Mouse (Mus musculus): Measurements from ENCODE around the gene Slc50a1. TPM values are rescaled to one million over a fixed set of nuclear protein-coding genes. Genes with fewer than 3 reads are reported as not detected.

Slc50a1 gene
- polyA plus RNA-seq, 1 experiment from 2014 or later = 37.5 TPM

DNA sequence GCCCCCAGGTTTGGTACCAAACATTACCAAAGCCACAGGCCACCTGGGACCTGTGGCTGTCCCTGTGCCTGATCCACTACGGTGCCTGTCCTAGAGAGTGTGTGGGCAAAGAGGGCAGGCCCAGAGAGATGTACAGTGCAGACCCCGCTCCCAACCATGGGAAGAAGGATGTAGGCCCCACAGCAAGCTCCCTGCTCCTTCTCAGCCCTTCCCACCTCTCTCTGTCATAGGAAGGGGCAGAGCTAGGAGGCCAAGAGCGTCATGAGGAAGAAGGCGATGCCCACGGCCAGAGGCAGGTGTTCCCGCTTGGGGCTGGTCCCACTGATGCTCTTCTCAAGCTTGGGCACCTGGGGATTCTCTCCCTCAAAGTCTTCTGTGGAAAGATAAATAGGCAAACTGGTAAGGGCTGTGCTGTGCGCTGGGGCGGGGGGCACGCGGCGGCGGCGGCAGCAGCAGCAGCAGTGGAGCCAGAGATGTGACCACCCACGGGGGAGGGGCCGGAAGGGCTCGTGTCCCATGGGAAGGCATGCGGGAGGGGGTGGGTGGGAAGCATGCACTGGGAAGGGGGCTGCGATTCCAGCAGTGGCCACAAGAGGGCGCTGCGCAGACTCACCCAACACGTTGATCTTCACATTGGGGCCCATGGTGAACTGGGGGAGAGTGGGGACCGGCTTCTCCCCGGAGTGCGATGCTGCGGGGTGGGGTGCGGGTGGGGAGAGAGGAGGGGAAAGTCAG lies 45.0 kb upstream of the Slc50a1 start:
- peak; percentile 93 for DNase-seq (ENCODE audit: low spot score)
- Histone ChIP-seq H3K27ac (ENCODE audit: low read depth, low read length) (no peak overlapping the region), H3K4me3 (ENCODE audit: low read depth, low read length) (peak overlapping the region; percentile 27), H3K4me1 (replicated peaks; ENCODE audit: control insufficient read depth, insufficient read depth, low read length) (peaks cover 19% of the 10 kb centered on the region), H3K9ac (ENCODE audit: low read depth, low read length) (peak overlapping the region; percentile 49; the same call in 1 of the 2 replicates), H3K36me3 (ENCODE audit: control insufficient read depth, insufficient read depth, low read length) (no peaks in the 10 kb centered on the region), H3K27me3 (ENCODE audit: control insufficient read depth, insufficient read depth, low read length) (peaks cover 34% of the 10 kb centered on the region), H3K9me3 (ENCODE audit: control insufficient read depth, low read length) (no peaks in the 10 kb centered on the region), H3K4me2 (replicated peaks; ENCODE audit: low read depth, low read length) (peak overlapping the region; percentile 56)
- WGBS = 7% methylated on average over 26 of the region's 26 CpGs
- peak; percentile 42 for ATAC-seq (ENCODE audit: low FRiP score)

GRCm38 (mm10) chr3:89314791-89315190 lies 44.4 kb upstream of the Slc50a1 start:
- Histone ChIP-seq H3K4me2 (replicated peaks; ENCODE audit: low read depth, low read length) (no peak overlapping the region), H3K36me3 (ENCODE audit: control insufficient read depth, insufficient read depth, low read length) (no peaks in the 10 kb centered on the region), H3K4me1 (replicated peaks; ENCODE audit: control insufficient read depth, insufficient read depth, low read length) (peaks cover 19% of the 10 kb centered on the region), H3K4me3 (ENCODE audit: low read depth, low read length) (no peak overlapping the region), H3K9me3 (ENCODE audit: control insufficient read depth, low read length) (no peaks in the 10 kb centered on the region), H3K27ac (ENCODE audit: low read depth, low read length) (no peak overlapping the region), H3K9ac (ENCODE audit: low read depth, low read length) (peak overlapping the region; percentile 49; the same call in 1 of the 2 replicates), H3K27me3 (ENCODE audit: control insufficient read depth, insufficient read depth, low read length) (peaks cover 29% of the 10 kb centered on the region)
- DNase-seq (ENCODE audit: low spot score) = no peak
- 0 out of 2 replicates have a peak, but pooled peaks have one; percentile 8 for ATAC-seq (ENCODE audit: low FRiP score)
- 51% methylated on average over 2 of the region's 2 CpGs for WGBS

GRCm38 (mm10) chr3:89314340-89314739 lies 44.0 kb upstream of the Slc50a1 start:
- no peak for ATAC-seq (ENCODE audit: low FRiP score)
- no peak overlapping the region for H3K4me2 ChIP-seq (replicated peaks; ENCODE audit: low read depth, low read length)

DNA sequence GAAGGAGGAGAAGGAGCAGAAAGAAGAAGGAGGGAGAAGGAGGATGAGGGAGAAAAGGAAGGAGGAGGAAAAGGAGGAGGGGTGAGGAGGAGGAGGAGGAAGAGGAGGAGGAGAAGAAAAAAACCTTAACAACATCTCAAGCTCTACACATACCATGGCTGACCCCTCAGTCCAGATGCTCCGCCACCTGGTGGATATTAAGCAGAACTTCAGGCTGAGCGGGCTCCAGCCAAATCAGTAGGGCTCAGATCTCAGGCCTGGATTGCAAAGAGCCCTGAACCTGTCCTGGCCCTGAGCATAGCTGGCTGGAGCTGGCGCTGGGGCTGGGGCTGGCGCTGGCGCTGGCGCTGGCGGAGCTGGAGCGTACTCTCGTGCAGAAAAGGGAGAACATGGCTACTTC lies 37.7 kb upstream of the Slc50a1 start:
- ATAC-seq (ENCODE audit: low FRiP score) = peak; percentile 68
- peak; percentile 85 for DNase-seq (ENCODE audit: low spot score)
- H3K27ac ChIP-seq (ENCODE audit: low read depth, low read length) = no peak overlapping the region
- H3K36me3 ChIP-seq (ENCODE audit: control insufficient read depth, insufficient read depth, low read length) = no peaks in the 10 kb centered on the region
- no peak overlapping the region for H3K4me3 ChIP-seq (ENCODE audit: low read depth, low read length)
- no peaks in the 10 kb centered on the region for H3K9me3 ChIP-seq (ENCODE audit: control insufficient read depth, low read length)
- no peak overlapping the region for H3K9ac ChIP-seq (ENCODE audit: low read depth, low read length)
- no peaks in the 10 kb centered on the region for H3K4me1 ChIP-seq (replicated peaks; ENCODE audit: control insufficient read depth, insufficient read depth, low read length)
- H3K27me3 ChIP-seq (ENCODE audit: control insufficient read depth, insufficient read depth, low read length) = no peaks in the 10 kb centered on the region
- 6% methylated on average over 9 of the region's 9 CpGs for WGBS
- H3K4me2 ChIP-seq (replicated peaks; ENCODE audit: low read depth, low read length) = no peak overlapping the region

More at GRCm38 (mm10) chr3:89314340-89314739, 44.0 kb upstream of the Slc50a1 start:
- peaks cover 24% of the 10 kb centered on the region for H3K27me3 ChIP-seq (ENCODE audit: control insufficient read depth, insufficient read depth, low read length)
- H3K27ac ChIP-seq (ENCODE audit: low read depth, low read length) = no peak overlapping the region
- no peak overlapping the region for H3K4me3 ChIP-seq (ENCODE audit: low read depth, low read length)
- 77% methylated on average over 5 of the region's 5 CpGs for WGBS
- H3K36me3 ChIP-seq (ENCODE audit: control insufficient read depth, insufficient read depth, low read length) = no peaks in the 10 kb centered on the region
- H3K4me1 ChIP-seq (replicated peaks; ENCODE audit: control insufficient read depth, insufficient read depth, low read length) = peaks cover 15% of the 10 kb centered on the region
- H3K9ac ChIP-seq (ENCODE audit: low read depth, low read length) = no peak overlapping the region
- no peaks in the 10 kb centered on the region for H3K9me3 ChIP-seq (ENCODE audit: control insufficient read depth, low read length)
- DNase-seq (ENCODE audit: low spot score) = no peak

DNA sequence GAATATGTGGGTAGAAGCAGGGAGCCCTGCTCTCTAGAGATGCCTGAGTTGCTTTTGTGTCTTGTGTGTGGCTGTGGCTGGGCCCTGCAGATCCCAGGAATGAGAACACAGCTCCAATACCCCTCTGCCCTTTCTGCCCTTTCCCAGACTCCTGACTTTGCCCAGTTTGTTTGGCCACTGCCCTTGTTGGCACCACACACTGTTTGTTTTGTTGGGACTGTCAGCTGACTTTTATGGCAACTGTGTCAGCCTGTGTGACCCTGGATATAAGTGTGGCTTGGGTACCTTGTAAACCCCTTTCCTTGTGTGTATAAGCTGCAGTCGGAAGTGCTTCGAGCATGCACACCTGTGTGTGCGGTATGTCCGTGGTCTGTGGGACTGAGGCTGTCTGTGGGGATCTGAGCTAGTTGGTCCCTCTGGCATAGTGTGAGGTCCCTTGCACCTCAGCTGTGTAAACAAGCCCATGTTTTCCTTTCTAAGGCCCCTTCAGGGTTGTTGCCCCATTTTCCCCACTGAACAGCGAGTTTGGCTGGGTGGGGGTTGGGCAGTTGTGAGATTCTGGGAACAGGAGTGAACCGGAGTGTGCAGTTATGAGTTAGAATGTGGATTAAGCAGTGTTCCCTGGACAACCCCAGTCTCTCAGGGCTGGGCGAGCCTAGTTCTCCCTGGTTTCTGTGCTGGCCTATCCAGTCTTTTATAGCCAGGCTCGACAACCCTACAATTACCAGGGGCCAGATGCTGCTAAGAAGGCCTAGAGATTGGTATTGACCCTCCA lies 35.4 kb upstream of the Slc50a1 start:
- ATAC-seq (ENCODE audit: low FRiP score) = no peak
- H3K4me3 ChIP-seq (ENCODE audit: low read depth, low read length) = no peak overlapping the region
- no peaks in the 10 kb centered on the region for H3K4me1 ChIP-seq (replicated peaks; ENCODE audit: control insufficient read depth, insufficient read depth, low read length)
- H3K27ac ChIP-seq (ENCODE audit: low read depth, low read length) = no peak overlapping the region
- no peak overlapping the region for H3K4me2 ChIP-seq (replicated peaks; ENCODE audit: low read depth, low read length)
- DNase-seq (ENCODE audit: low spot score) = no peak
- WGBS = 66% methylated on average over 8 of the region's 8 CpGs
- no peaks in the 10 kb centered on the region for H3K9me3 ChIP-seq (ENCODE audit: control insufficient read depth, low read length)
- H3K27me3 ChIP-seq (ENCODE audit: control insufficient read depth, insufficient read depth, low read length) = no peaks in the 10 kb centered on the region
- no peak overlapping the region for H3K9ac ChIP-seq (ENCODE audit: low read depth, low read length)
- no peaks in the 10 kb centered on the region for H3K36me3 ChIP-seq (ENCODE audit: control insufficient read depth, insufficient read depth, low read length)

DNA sequence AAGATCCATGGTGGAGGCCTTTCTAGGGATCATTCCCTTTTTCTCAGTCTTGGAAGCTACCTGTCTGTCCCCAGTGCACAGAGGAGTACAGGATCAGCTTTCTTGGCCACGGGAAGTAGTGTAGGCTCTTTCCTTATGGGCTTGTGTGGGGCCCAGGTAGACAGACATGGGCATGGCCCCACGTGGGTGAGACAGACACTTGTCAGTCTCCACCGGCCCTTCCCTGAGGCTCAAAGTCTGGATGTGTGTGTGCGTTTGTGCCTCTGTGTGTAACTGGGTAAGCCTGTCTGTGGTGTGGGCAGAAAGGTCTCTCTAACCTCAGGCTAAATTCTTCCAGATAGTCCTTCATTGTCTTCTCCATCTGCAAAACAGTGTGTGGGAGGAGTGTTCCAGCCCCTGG lies 34.7 kb upstream of the Slc50a1 start:
- Histone ChIP-seq H3K9me3 (ENCODE audit: control insufficient read depth, low read length) (no peaks in the 10 kb centered on the region), H3K4me1 (replicated peaks; ENCODE audit: control insufficient read depth, insufficient read depth, low read length) (no peaks in the 10 kb centered on the region), H3K27ac (ENCODE audit: low read depth, low read length) (no peak overlapping the region), H3K4me2 (replicated peaks; ENCODE audit: low read depth, low read length) (no peak overlapping the region), H3K9ac (ENCODE audit: low read depth, low read length) (no peak overlapping the region), H3K36me3 (ENCODE audit: control insufficient read depth, insufficient read depth, low read length) (no peaks in the 10 kb centered on the region), H3K4me3 (ENCODE audit: low read depth, low read length) (no peak overlapping the region), H3K27me3 (ENCODE audit: control insufficient read depth, insufficient read depth, low read length) (peaks cover 3% of the 10 kb centered on the region)
- ATAC-seq (ENCODE audit: low FRiP score) (no peak), DNase-seq (ENCODE audit: low spot score) (no peak)
- 70% methylated on average over 4 of the region's 4 CpGs for WGBS

DNA sequence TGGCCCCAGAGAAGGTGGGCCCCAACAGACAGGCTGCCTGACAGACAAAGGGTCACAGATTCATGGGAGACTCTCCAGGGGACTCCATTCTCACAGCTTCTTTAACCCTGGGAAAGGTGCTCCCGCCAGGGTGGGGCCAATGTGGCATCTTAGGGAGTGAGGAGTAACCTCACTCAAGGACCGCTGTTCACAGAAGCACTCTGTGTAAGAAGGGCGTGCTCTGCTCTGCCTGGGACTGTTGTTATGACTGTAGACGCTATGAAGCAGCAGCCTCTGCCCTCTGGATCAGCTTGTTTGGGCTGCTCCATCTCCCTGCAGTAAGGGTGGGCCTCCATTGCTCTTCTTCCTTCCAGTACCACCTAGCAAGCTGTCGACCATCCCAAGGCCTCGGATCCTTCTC lies 34.1 kb upstream of the Slc50a1 start:
- Histone ChIP-seq H3K9me3 (ENCODE audit: control insufficient read depth, low read length) (no peaks in the 10 kb centered on the region), H3K9ac (ENCODE audit: low read depth, low read length) (no peak overlapping the region), H3K4me3 (ENCODE audit: low read depth, low read length) (no peak overlapping the region), H3K27me3 (ENCODE audit: control insufficient read depth, insufficient read depth, low read length) (peaks cover 6% of the 10 kb centered on the region), H3K4me2 (replicated peaks; ENCODE audit: low read depth, low read length) (no peak overlapping the region), H3K4me1 (replicated peaks; ENCODE audit: control insufficient read depth, insufficient read depth, low read length) (0 out of 2 replicates have a peak, but pooled peaks cover 2% of the 10 kb centered on the region), H3K27ac (ENCODE audit: low read depth, low read length) (no peak overlapping the region), H3K36me3 (ENCODE audit: control insufficient read depth, insufficient read depth, low read length) (no peaks in the 10 kb centered on the region)
- 59% methylated on average over 6 of the region's 6 CpGs for WGBS
- DNase-seq (ENCODE audit: low spot score) = no peak
- no peak for ATAC-seq (ENCODE audit: low FRiP score)

DNA sequence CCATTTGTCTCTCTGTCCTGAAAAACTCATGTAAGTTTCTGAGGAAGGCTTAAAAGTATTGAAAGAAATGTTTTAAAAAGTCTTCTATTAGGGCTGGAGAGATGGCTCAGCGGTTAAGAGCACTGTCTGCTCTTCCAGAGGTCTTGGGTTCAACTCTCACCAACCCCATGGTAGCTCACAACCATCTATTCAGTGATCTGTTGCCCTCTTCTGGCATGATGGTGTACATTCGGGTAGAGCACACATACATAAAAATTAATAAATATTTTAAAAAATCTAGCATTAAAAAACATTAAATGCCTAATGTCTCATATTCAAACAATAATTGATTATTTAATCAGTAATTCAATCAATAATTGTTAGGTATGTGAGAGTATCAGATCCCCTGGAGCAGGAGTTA lies 30.1 kb upstream of the Slc50a1 start:
- no peak overlapping the region for H3K9ac ChIP-seq (ENCODE audit: low read depth, low read length)
- WGBS = 68% methylated on average over 2 of the region's 2 CpGs
- H3K27ac ChIP-seq (ENCODE audit: low read depth, low read length) = no peak overlapping the region
- no peak for DNase-seq (ENCODE audit: low spot score)
- H3K36me3 ChIP-seq (ENCODE audit: control insufficient read depth, insufficient read depth, low read length) = no peaks in the 10 kb centered on the region
- no peak overlapping the region for H3K4me3 ChIP-seq (ENCODE audit: low read depth, low read length)
- no peaks in the 10 kb centered on the region for H3K9me3 ChIP-seq (ENCODE audit: control insufficient read depth, low read length)
- ATAC-seq (ENCODE audit: low FRiP score) = no peak
- H3K4me2 ChIP-seq (replicated peaks; ENCODE audit: low read depth, low read length) = no peak overlapping the region
- H3K27me3 ChIP-seq (ENCODE audit: control insufficient read depth, insufficient read depth, low read length) = peaks cover 6% of the 10 kb centered on the region
- H3K4me1 ChIP-seq (replicated peaks; ENCODE audit: control insufficient read depth, insufficient read depth, low read length) = 0 out of 2 replicates have a peak, but pooled peaks cover 4% of the 10 kb centered on the region

All from hindbrain, embryonic 11.5 days (tissue).